Mouse (Mus musculus) spleen, postnatal 4 days (tissue): Measurements from ENCODE around the gene Wwc1.
A peak's percentile ranks its signal among the peaks of the same experiment; 100 is the strongest.
"Not testable (repeated sequence)": the region's sequence is repeated elsewhere in the genome, so short reads cannot be mapped to it uniquely, and the experiment has no call there.

ENCODE experiments used
- DNase-seq, 2 experiments: peaks; one replicate each; pipeline ENCODE4 v3.0.0; 2022; ENCODE audit warnings: low spot score in 2 of 2

Wwc1 gene

DNA sequence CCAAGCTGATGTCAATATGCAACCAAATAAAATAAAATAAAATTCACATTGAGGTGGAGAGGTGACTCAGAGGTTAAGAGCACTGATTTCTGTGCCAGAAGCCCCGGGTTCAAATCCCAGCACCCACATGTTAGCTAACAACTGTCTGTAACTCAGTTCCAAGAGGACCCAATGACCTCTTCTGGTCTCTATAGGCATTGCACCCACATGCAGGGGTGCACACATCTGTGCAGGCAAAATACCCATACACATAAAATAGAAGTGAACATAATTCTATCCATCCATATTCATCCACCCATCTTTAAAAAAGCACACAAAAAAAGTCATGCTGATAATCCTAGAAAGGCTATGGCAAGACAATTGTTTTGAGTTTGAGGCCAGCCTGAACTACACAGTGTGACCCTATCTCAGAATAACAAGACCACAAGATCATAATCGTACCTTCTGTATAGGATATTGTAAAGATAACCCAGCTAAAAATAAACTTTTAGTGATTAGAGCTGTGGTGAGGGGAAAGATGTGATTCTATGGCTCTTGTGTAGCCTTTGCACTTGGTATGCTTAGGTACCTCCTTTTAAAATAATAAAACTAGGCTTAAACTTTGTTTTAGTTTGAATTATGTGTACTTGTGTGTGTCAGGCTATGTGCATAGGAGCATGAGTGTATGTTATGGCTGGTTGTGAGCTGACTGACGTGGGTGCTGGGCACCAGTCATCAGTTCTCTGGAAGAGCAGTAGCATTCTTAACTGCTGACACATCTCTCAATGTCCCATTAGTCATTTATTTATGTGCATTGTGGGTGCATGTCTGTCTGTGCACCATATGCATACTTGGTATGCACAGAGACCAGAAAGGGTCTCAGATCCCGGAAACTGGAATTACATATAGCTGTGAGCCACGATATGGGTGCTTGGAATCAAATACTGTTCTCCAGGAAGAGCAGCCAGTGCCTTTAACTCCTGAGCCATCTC, 142.9 kb downstream of the Wwc1 start:
- no peak for DNase-seq

DNA sequence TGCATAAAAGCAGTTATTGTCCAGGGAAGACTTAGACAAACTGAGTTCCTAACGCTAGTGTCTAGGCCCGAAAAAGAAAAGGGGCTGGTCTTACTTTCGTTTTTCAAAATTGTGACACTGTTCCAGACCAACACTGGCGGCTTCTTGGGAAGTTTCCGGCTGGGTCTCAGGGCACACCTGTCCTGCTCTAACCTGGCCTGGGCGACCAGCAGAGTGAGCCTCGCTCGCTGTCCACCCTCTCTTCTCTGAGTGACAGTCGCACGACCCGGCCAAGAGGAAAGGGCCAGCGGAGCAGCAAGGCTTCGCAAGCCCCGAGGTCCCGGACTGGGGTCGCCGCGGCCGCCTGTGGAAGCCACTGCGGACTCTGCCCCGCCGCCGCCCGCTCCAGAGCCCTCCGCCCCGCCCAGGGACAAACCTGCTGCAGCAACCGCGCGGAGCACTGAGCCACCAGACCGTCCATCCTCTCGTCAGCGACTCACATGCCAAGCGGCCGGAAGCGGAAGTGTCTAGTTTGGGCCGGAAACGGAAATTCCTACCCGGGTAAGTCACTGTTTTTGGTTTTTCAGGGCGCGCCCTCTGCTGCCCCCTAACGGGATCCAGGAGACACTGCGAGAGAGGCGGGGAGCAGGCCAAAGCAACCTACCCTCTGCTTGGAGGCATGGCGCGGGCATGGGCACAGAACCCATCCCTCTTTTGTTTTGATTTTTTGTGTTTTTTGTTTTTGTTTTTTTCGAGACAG, 146.1 kb downstream of the Wwc1 start, which contains the start of gene Rars:
TSS of gene Rars (minus strand) at position 485 of the 739 bp plus-strand sequence.
- DNase-seq = peak; percentile 91 to 97

DNA sequence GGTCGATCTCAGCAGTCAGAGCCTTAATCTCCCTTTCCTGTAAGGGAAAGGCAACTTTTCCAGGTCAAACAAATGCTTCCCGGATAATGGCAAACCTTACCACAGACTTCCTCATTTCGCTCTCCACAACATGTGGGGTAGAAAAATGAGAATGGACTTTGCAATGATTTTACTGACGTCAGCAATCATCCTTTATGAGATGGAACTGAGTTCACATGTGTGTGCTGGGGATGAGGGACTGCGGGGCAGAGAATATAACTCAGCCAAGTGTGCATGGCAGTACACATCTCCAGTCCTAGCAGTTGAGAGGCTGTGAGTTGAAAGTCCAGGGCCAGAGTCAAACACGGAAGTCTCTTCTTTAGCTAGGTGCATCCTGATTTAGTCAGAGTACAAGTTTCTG, 147.1 kb downstream of the Wwc1 start:
- DNase-seq = no peak

DNA sequence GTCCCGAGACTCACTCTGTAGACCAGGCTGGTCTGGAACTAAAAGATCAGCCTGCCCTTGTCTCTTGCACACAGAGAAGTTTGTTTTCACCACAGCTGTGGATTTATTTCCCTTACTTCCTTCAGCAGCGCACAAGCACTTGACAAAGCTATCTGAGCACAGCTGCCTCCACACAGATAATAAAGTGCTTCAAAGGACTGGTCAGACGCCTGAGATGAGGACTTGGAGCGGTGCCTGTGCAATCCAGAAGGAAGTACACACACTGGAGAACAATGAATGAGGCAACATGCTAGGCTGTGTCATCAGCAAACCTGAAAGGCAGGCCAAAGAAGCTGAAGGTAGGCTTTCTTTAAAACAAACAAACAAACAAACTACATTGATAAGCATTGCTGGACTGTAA, 148.2 kb downstream of the Wwc1 start:
- no peak for DNase-seq

- DNase-seq = no peak
Measured at GRCm38 (mm10) chr11:35827714-35828113, 152.6 kb downstream of the Wwc1 start.

DNA sequence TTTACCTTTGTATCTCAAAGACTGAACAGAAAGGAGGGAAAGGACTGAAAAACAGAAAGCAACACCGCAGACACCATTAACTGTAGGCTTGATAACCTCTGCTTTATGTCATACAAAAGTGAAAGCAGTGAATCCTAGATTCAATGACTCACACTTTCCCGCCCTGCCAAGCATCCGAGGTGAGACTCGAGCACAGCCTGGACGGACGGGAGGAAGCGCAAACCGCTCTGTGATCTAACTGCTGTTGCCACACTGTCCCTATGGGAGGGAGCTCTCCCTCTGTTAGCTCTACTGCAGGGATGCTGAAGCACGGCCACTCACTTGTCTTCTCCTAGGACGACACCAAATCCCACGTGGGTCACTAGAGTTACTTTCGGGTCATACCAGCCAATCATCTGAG, 164.0 kb downstream of the Wwc1 start:
- no peak for DNase-seq

- DNase-seq = no peak
Measured at GRCm38 (mm10) chr11:35811458-35811857, 168.9 kb downstream of the Wwc1 start.

GRCm38 (mm10) chr11:35801332-35801731, 179.0 kb downstream of the Wwc1 start:
- DNase-seq = no peak

DNA sequence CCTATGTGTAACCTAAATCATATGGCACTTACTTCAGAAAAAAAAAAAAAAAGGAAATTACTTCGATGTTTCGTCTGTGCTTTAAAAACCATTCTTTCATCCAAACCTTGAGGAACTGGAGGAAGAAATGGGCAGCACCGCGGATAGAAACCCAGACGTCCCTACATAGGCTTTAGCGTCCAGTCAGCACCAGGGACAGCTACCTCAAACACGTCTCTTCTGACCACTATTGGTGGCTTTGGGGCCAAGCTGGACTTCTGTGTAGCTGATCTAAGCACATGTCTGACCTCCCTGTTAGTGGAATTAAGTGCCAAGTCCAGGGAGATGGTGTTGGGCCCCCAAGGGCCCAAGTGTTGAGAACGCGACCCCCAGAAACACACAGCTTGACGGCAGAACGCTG, 181.5 kb downstream of the Wwc1 start, which contains the start of gene Fbll1:
TSS of gene Fbll1 (minus strand) at position 11 of the 400 bp plus-strand sequence.
- peak in 1 of 2 experiments; percentile 67 for DNase-seq

GRCm38 (mm10) chr11:35798495-35798820, 181.9 kb downstream of the Wwc1 start:
- DNase-seq = no peak

GRCm38 (mm10) chr11:35797751-35798494, 182.4 kb downstream of the Wwc1 start:
- no peak for DNase-seq

DNA sequence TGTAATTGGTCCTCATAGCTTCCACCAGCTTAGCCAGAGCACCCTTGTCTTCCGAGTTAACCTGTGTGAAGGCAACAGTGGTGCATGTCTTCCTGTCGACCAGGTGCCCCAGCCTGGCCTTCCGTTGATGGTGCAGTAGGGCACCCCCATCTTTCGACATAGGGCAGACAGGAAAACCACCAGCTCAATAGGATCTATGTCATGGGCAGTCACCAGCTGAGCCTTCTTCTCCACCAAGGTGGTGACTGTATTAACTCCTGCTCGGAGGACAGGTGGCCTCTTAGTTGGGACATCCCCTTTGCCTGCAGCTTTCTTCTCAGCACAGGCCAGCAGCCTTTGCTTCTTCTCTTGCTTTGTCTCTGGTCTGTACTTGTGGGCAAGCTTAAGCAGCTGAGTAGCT, 187.5 kb downstream of the Wwc1 start:
- DNase-seq = not testable (repeated sequence)

- no peak for DNase-seq
Measured at GRCm38 (mm10) chr11:35788443-35788842, 191.9 kb downstream of the Wwc1 start.
